Mouse (Mus musculus) MEL (cell line): Measurements from ENCODE around the gene Xiap. TPM values are rescaled to one million over a fixed set of nuclear protein-coding genes. Genes with fewer than 3 reads are reported as not detected.

Experiments
- DNase-seq: peaks from one replicate; pipeline ENCODE4 v3.0.0; 2011; ENCODE audit warnings: low read depth, low spot score
- H3K27ac ChIP-seq: 2 replicates; pipeline ENCODE4 v1.5.1; 2012; ENCODE audit warnings: low read depth, mild to moderate bottlenecking, control low read depth, low read length, moderate library complexity; ENCODE audit not compliant: control insufficient read depth
- H3K27me3 ChIP-seq, 2 experiments: fragments of 150-350 bp in 1 of 2; sonication (generic) in 1 of 2; 2 replicates each; pipeline ENCODE4 v1.6.1; 2012; ENCODE audit warnings: low read length in 2 of 2, mild to moderate bottlenecking in 2 of 2, improper control_type of control experiment in 1 of 2, moderate library complexity in 1 of 2; ENCODE audit not compliant: insufficient read depth in 2 of 2, control insufficient read depth in 1 of 2
- H3K36me3 ChIP-seq, 2 experiments: 2 replicates each; pipeline ENCODE4 v1.6.1; 2012 to 2014; ENCODE audit warnings: low read length in 2 of 2, improper control_type of control experiment in 1 of 2, inconsistent platforms in 1 of 2, mild to moderate bottlenecking in 1 of 2; ENCODE audit not compliant: insufficient read depth in 2 of 2, control insufficient read depth in 1 of 2
- H3K4me1 ChIP-seq, 2 experiments: fragments of 150-350 bp in 1 of 2; sonication (generic) in 1 of 2; 2 replicates each; pipeline ENCODE4 v1.6.1; 2012; ENCODE audit warnings: low read length in 2 of 2, improper control_type of control experiment in 1 of 2, mild to moderate bottlenecking in 1 of 2; ENCODE audit not compliant: insufficient read depth in 2 of 2, control insufficient read depth in 1 of 2
- H3K4me3 ChIP-seq, 2 experiments: fragments of 150-350 bp in 1 of 2; sonication (generic) in 1 of 2; 2 replicates each; pipeline ENCODE4 v1.5.1; 2012; ENCODE audit warnings: low read depth in 2 of 2, low read length in 2 of 2, mild to moderate bottlenecking in 2 of 2, moderate library complexity in 2 of 2, control low read depth in 1 of 2, improper control_type of control experiment in 1 of 2; ENCODE audit not compliant: control insufficient read depth in 1 of 2, insufficient read depth in 1 of 2
- H3K79me2 ChIP-seq: 2 replicates; pipeline ENCODE4 v1.6.1; 2012; ENCODE audit warnings: mild to moderate bottlenecking, low read length, moderate library complexity; ENCODE audit not compliant: control insufficient read depth, poor library complexity, insufficient read depth
- H3K9ac ChIP-seq: 2 replicates; pipeline ENCODE4 v1.6.1; 2012; ENCODE audit warnings: low read depth, mild to moderate bottlenecking, control low read depth, low read length, moderate library complexity; ENCODE audit not compliant: control insufficient read depth, poor library complexity, severe bottlenecking
- H3K9me3 ChIP-seq: fragments of 150-350 bp; sonication (generic); replicated peaks from 2 replicates; pipeline ENCODE4 v1.6.1; 2012; ENCODE audit warnings: mild to moderate bottlenecking, low read length, improper control_type of control experiment, moderate library complexity; ENCODE audit not compliant: insufficient read depth
- CTCF ChIP-seq, 3 experiments: IDR thresholded peaks in 2 of 3; conservative IDR thresholded peaks in 1 of 3; 2 replicates each; pipeline ENCODE4 v1.5.1; 2011 to 2012; ENCODE audit warnings: low read length in 3 of 3, low read depth in 2 of 3, mild to moderate bottlenecking in 2 of 3, improper control_type of control experiment in 1 of 3, inconsistent platforms in 1 of 3, mixed read lengths in 1 of 3, moderate library complexity in 1 of 3; ENCODE audit not compliant: control insufficient read depth in 1 of 3, insufficient read depth in 1 of 3, poor library complexity in 1 of 3, severe bottlenecking in 1 of 3
- EP300 ChIP-seq, 2 experiments: IDR thresholded peaks; 2 replicates each; pipeline ENCODE4 v1.6.1; 2011; ENCODE audit warnings: improper control_type of control experiment in 2 of 2, low read length in 2 of 2, low read depth in 1 of 2, mild to moderate bottlenecking in 1 of 2
- ETS1 ChIP-seq: IDR thresholded peaks from 2 replicates; pipeline ENCODE4 v1.6.1; 2012; ENCODE audit warnings: low read depth, mild to moderate bottlenecking, inconsistent platforms, low read length, improper control_type of control experiment, moderate library complexity
- GATA1 ChIP-seq: IDR thresholded peaks from 2 replicates; pipeline ENCODE4 v1.6.1; 2011; ENCODE audit warnings: low read depth, low read length, improper control_type of control experiment
- MYC ChIP-seq: IDR thresholded peaks from 2 replicates; pipeline ENCODE4 v1.6.1; 2011; ENCODE audit warnings: low read depth, mild to moderate bottlenecking, low read length, improper control_type of control experiment, moderate library complexity
- POLR2A ChIP-seq, 2 experiments: IDR thresholded peaks; 2 replicates each; pipeline ENCODE4 v1.6.1; 2011 to 2012; ENCODE audit warnings: low read length in 2 of 2, mild to moderate bottlenecking in 2 of 2, control low read depth in 1 of 2, improper control_type of control experiment in 1 of 2, low read depth in 1 of 2, moderate library complexity in 1 of 2; ENCODE audit not compliant: control insufficient read depth in 1 of 2, insufficient read depth in 1 of 2, poor library complexity in 1 of 2
- POLR2AphosphoS5 ChIP-seq: IDR thresholded peaks from 2 replicates; pipeline ENCODE4 v1.6.1; 2012; ENCODE audit warnings: low read depth, borderline replicate concordance, mild to moderate bottlenecking, inconsistent platforms, low read length, moderate library complexity, mixed read lengths
- UBTF ChIP-seq: IDR thresholded peaks from 2 replicates; pipeline ENCODE4 v1.6.1; 2012; ENCODE audit warnings: low read depth, mild to moderate bottlenecking, inconsistent platforms, low read length, improper control_type of control experiment, moderate library complexity, borderline replicate concordance; ENCODE audit not compliant: insufficient read depth
- USF1 ChIP-seq: IDR thresholded peaks from 2 replicates; pipeline ENCODE4 v1.6.1; 2014; ENCODE audit warnings: low read depth, mild to moderate bottlenecking, inconsistent platforms, low read length, improper control_type of control experiment, moderate library complexity
- USF2 ChIP-seq, 2 experiments: IDR thresholded peaks; 2 replicates each; pipeline ENCODE4 v1.6.1; 2011 to 2012; ENCODE audit warnings: improper control_type of control experiment in 2 of 2, low read length in 2 of 2, borderline replicate concordance in 1 of 2, inconsistent platforms in 1 of 2, low read depth in 1 of 2, mild to moderate bottlenecking in 1 of 2; ENCODE audit not compliant: insufficient read depth in 1 of 2
- ZMIZ1 ChIP-seq: IDR thresholded peaks from 2 replicates; pipeline ENCODE4 v1.6.1; 2012; ENCODE audit warnings: low read depth, mild to moderate bottlenecking, inconsistent platforms, low read length, improper control_type of control experiment, moderate library complexity
- polyA plus RNA-seq, 2 experiments: library from polyadenylated mRNA; stranded (reverse) in 1 of 2; unstranded in 1 of 2; fragments of >175 nt in 1 of 2; fragments of >200 nt in 1 of 2; gene quantifications; 2 replicates each; pipeline versions ENCODE4 v1.2.1 to v1.2.4; 2012; ENCODE audit warnings: low replicate concordance in 2 of 2, low read depth in 1 of 2; ENCODE audit not compliant: insufficient read length in 2 of 2, insufficient read depth in 1 of 2, missing spikeins in 1 of 2
- total RNA-seq: library from RNA; depleted of rRNA; stranded (reverse); fragments of 300-350 nt; gene quantifications from 2 replicates; pipeline ENCODE4 v1.2.3, GENCODE M21; 2012; rRNA removed

Gene Xiap
- total RNA-seq = 7.8 and 8.0 TPM in 2 replicates
- polyA plus RNA-seq = 10 to 100 TPM; 11.8 to 89.2 TPM

DNA sequence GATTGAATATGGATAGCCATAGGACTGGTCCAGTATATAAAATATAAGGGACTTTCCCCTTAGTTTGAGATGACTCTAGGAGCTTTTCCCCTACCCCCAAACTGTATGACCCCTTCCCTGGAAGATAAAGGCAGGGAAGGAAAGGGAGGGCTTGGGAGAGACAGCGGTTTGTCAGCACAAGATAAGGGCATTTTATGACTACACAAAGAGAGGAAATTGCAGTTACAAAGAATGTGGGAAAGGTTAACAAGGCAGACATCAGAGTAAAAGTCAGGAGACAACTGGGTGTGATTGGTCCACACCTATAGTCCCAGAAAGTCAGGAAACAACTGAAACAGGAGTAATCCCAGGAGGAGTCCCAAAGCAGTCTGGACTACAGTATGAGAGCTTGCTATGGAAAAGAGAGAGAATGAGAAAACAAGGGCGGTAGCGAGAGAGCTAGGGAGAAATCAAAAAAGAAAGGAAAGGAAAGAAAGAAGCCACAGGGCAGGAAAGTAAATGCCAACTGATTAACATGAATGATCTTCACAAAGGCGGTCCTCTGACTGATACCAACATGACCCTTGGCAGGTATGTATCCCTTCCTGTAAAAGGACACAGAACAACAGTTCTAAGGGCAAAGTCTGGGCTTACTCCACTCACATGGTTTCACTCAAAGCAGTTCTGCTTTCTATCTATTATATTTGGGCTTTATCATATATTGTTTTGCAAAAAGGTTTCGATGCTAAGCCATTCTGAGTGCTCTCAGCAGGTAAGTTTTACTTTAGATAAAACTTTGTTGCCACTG is at the start of gene Xiap:
Gene Xiap (plus strand): TSS at position 398 of the 787 bp plus-strand sequence.
- peak within 1 kb of the TSS; percentile 47 for H3K27ac ChIP-seq
- peaks cover 0 to 13% of the 10 kb centered on the region in 2 experiments; a peak in 3 of 4 replicates for H3K4me1 ChIP-seq
- no peaks in the 10 kb centered on the region for H3K27me3 ChIP-seq
- DNase-seq = peak; percentile 35
- peaks cover 0 to 16% of the 10 kb centered on the region in 2 experiments; a peak in 2 of 4 replicates for H3K36me3 ChIP-seq
- H3K9ac ChIP-seq = peak within 1 kb of the TSS; percentile 35
- no peaks in the 10 kb centered on the region for H3K9me3 ChIP-seq
- no peaks in the 10 kb centered on the region for H3K79me2 ChIP-seq
- H3K4me3 ChIP-seq = peak within 1 kb of the TSS; percentile 47 to 49
- TF ChIP-seq GATA1 (peak; percentile 58), POLR2AphosphoS5 (no peak), USF2 (IDR thresholded peaks at IDR 0.05; ENCODE audit: borderline replicate concordance in 1 of 2, insufficient read depth in 1 of 2, low read depth in 1 of 2, low read length in 2 of 2) (no peak), EP300 (IDR thresholded peaks at IDR 0.05; ENCODE audit: low read depth in 1 of 2, low read length in 2 of 2) (peak; percentile 44 to 60; a peak in 3 of 4 replicates), ETS1 (no peak), MYC (no peak), POLR2A (IDR thresholded peaks at IDR 0.05; ENCODE audit: control insufficient read depth in 1 of 2, insufficient read depth in 1 of 2, low read depth in 1 of 2, low read length in 2 of 2, poor library complexity in 1 of 2) (no peak)

DNA sequence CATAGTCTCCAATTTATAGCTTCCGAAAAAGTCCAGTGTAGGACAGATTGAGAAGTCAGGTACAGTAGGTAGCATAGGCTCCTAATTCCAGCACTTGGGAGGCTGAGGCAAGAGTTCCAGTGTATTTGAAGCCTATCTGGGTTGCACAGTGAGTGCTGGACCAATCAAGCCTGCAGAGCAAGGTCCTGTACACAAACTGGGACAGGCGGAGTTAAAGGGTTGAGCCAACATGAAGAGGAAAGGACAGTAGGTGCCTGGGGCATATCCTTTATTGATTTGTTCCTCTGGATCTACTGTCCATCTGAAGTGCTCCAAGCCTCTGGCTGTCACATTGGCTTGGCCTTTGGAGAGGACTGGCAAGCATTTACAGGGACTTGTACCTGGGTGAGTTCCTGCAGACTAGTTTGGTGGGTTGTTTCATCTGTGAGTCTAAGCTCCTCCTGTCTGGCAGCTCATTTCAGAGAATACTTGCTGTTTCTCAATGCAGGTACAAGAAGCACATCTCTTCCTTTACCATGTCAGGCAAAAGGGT is 46.7 kb upstream of the Xiap start:
- Histone ChIP-seq H3K9ac (no peak overlapping the region), H3K9me3 (no peaks in the 10 kb centered on the region), H3K27me3 (no peaks in the 10 kb centered on the region), H3K36me3 (peaks cover 0 to 15% of the 10 kb centered on the region in 2 experiments; a peak in 2 of 4 replicates), H3K4me1 (peaks cover 2 to 11% of the 10 kb centered on the region in 2 experiments; a peak in 3 of 4 replicates), H3K4me3 (no peak overlapping the region), H3K27ac (no peak overlapping the region), H3K79me2 (no peaks in the 10 kb centered on the region)
- no peak for DNase-seq
- TF ChIP-seq CTCF (IDR thresholded peaks at IDR 0.05 in 2 of 3, conservative IDR thresholded peaks at IDR 0.05 in 1 of 3; ENCODE audit: control insufficient read depth in 1 of 3, insufficient read depth in 1 of 3, low read depth in 2 of 3, low read length in 3 of 3, poor library complexity in 1 of 3, severe bottlenecking in 1 of 3) = no peak

DNA sequence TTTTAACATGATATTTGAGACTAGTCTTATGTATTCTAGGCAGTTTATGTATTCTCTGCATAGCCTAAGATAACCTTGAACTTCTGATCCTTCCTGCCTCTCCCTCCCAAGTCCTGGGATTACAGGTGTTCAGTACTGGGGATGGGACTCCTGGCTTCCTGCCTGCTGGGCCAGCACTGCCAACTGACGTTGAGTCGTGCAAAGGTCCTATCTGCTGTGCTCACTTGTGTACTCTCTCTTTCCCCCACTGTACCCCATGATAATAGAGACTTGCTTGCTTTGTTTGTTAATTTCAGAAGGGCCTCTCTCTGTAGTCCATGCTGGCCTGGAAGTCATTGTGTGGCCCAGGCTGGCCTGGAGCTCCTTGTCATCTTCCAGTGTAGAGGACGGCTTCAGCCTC is 45.7 kb upstream of the Xiap start:
- Histone ChIP-seq H3K9ac (no peak overlapping the region), H3K4me1 (peaks cover 2 to 14% of the 10 kb centered on the region in 2 experiments; a peak in 3 of 4 replicates)

More for the DNA sequence above, 45.7 kb upstream of the Xiap start:
- Histone ChIP-seq H3K36me3 (peaks cover 0 to 24% of the 10 kb centered on the region in 2 experiments; a peak in 2 of 4 replicates), H3K4me3 (no peak overlapping the region), H3K79me2 (no peaks in the 10 kb centered on the region), H3K27me3 (no peaks in the 10 kb centered on the region), H3K27ac (peak overlapping the region; percentile 53), H3K9me3 (no peaks in the 10 kb centered on the region)
- TF ChIP-seq UBTF = no peak
- no peak for TF ChIP-seq ZMIZ1
- no peak for TF ChIP-seq USF1
- peak; percentile 29 for DNase-seq
